Mouse (Mus musculus): ENCODE results near the gene Nptx1. TPM values are rescaled to one million over a fixed set of nuclear protein-coding genes. Genes with fewer than 3 reads are reported as not detected.

Nptx1 gene
- polyA plus RNA-seq (2017; shearing (Covaris generic)), result not detected

DNA sequence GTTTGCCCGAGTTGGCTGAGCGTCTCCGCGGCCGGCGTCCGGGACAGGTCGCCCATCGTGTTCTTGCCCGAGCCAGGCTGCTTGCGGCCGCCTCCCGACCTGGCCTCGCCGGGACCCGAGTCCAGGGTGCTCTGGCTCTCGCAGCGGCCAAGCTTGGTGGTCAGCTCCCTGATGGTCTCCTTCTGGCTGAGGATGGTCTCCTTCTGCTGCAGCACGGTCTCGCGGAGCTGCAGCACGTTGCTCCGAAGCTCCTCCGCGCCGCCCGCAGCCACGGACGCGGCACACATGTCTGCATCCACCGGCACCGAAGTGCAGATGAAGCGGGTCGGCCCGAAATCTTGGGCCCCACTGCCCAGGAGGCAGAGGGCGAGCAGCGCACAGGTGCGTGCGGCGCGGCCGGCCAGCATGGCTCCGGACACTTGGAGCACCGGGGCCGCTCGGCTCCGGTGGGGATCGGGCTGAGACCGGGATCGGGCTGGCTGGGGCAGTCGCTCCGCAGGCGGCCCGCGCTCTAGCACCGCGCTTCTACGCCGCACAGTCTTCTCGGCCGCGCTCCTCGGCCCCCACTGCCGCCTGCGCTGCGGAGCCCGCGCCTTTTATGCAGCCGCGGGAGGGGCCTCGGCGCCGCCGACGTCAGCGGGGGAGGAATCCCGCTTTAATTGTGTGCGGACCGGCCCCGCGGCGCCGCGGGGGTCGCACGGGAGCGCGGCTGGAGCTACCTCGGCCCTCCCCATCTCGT is at the start of gene Nptx1:
Gene Nptx1 (minus strand): TSS at position 571 of the 739 bp plus-strand sequence.

DNA sequence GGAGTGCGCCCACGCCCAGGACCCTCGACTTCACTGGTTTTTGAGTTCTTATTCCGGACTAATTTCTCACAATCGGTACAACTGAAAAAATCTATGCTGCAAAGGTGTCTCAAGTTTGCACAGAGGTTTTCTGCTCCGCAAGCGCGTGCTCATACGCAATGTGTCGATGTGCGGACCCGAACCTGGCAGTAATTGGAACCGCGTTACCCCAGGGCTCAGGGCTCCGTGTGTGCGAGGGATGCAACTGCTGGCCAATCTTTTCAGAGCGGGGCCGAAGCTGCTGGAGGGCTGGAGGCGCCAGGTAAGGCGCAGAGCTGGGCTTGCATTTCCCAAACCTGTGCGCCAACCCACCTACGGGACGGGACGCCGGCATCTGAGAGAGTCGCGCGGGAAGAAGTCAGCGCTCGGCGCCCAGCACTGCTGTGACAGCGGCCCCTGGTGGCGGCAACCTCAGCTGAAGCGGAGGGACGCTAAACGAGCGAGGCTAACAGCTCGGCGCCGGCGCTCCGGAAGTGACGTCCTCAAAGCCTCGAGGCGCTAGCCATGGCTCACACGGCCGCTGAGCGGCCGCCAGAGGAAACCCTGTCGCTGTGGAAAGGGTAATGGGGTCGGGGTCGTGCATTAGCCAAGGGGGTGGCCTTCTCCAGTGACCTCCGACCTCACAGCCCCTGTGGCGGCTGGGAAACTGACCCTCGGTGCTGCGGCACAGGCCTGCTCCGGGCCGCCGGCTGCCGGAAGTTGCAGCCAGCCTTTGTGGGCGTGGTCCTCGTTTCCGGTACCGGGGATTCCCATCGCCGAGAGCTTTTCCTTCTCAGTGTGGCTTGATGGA is 56.5 kb downstream of the Nptx1 start, which contains the start of gene Endov:
Gene Endov (plus strand): TSS at position 487 of the 829 bp plus-strand sequence.

Other genes with a start within 250 kb of the Nptx1 start
- gene Eif4a3, start 247.7 kb downstream of the Nptx1 start, polyA plus RNA-seq (2017; shearing (Covaris generic)), result 296 TPM
- gene Card14, start 240.0 kb downstream of the Nptx1 start, polyA plus RNA-seq (2017; shearing (Covaris generic)), result not detected
- 18.0 TPM for gene Sgsh, start 192.2 kb downstream of the Nptx1 start, polyA plus RNA-seq (2017; shearing (Covaris generic))
- gene Slc26a11, start 192.2 kb downstream of the Nptx1 start, polyA plus RNA-seq (2017; shearing (Covaris generic)), result 21.0 TPM
- gene Rnf213, start 154.7 kb downstream of the Nptx1 start, polyA plus RNA-seq (2017; shearing (Covaris generic)), result 26.7 TPM
- 24.8 TPM for gene Endov, start 56.4 kb downstream of the Nptx1 start, polyA plus RNA-seq (2017; shearing (Covaris generic))
- 8.2 TPM for gene Rptor, start 55.2 kb upstream of the Nptx1 start, polyA plus RNA-seq (2017; shearing (Covaris generic))

Data from activated CD4-positive, CD25-positive, alpha-beta regulatory T cell, adult 9 weeks (primary cell).